Mouse (Mus musculus): ENCODE measurements around the gene Cyp4f17.
A peak's percentile ranks its signal among the peaks of the same experiment; 100 is the strongest.

DNA sequence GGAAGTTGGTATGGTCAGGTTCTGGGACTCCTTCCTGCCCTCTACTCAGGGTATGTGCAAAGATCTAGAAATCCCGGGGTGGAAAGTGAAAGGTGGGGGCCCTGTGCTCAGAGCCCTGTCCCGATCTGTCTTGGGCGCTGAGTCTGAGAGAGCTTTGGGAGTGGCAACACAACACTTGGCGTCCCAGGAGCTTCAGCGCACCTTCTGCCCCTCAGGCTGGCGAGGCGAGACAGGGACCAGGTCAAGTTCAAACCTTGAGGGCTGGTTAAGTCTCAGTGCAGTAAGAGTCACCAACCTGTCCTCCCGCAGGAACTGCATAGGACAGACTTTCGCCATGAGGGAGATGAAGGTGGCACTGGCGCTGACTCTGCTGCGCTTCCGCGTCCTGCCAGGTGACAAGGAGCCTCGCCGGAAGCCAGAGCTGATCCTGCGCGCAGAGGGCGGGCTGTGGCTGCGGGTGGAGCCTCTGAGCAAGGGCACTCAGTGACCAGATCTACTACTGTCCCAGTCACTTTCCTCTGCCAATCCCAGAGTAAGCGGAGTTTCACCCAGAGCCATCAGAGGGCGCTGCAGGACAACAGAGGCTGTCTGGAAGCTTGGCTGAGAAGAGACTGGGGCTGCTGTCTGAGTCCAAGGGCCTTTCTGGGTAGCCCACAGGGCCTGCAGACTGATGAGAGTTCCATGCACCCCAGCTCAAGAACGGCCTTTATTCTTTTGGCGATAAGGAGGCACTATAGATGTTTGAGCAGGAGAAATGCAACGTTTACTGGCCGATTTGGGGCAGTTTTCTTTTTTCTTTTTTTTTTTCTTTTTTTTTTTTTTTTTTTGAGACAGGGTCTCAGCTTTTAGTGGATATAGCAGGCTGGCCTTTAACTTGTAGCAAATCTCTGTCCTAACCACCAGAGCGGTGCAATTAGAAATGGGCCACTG lies 22.8 kb downstream of the Cyp4f17 start:
- TF ChIP-seq CTCF (conservative IDR thresholded peaks at IDR 0.05; ENCODE audit: low read length), result peak; percentile 78
- no peak for TF ChIP-seq NANOG (IDR thresholded peaks at IDR 0.05; ENCODE audit: borderline replicate concordance, low read length)
- TF ChIP-seq POU5F1 (IDR thresholded peaks at IDR 0.05; ENCODE audit: borderline replicate concordance, low read length), result no peak

All from E14TG2a.4 (cell line).